ENCODE assay signal across 11 mouse cellular contexts in genomic region chr7:28570982-28571682, GRCm38 (mm10). TPM values are rescaled to one million over a fixed set of nuclear protein-coding genes. Genes with fewer than 3 reads are reported as not detected.
DNase-seq lines count a peak whose midpoint lies in the region; ATAC-seq lines count a peak whose summit lies in the region.
"Had no signal": no experiment of that assay in that cellular context is flagged by ENCODE, and none has a peak within 500 bp of the region (broad histone marks: within the 10 kb centered on the region; RNA-seq: fewer than 3 reads in every experiment).

No protein-coding gene starts in this region.

- 51% methylated on average over 5 of the region's 5 CpGs for WGBS in hindbrain, embryonic 15.5 days
- WGBS in lung, embryonic 15.5 days, result 18% methylated on average over 5 of the region's 5 CpGs

- H3K4me3 ChIP-seq in hindbrain, embryonic 15.5 days, result no peak overlapping the region
- no peak overlapping the region; the same call in 1 of the 2 replicates for H3K4me3 ChIP-seq in lung, embryonic 15.5 days
- H3K4me3 ChIP-seq: erythroblast, embryonic 14.5 days; midbrain, embryonic 12.5 days had no signal

- DNase-seq in kidney, adult 18-20 months, result peak; percentile 54
- DNase-seq in kidney, adult 11 months, result no peak
- peak; percentile 39 for DNase-seq in adipocyte (ENCODE audit: low spot score)
- DNase-seq in urinary bladder, postnatal 25 days (ENCODE audit: low spot score), result no peak
- DNase-seq in cerebellum, adult 9-10 months, result no peak
- no peak for DNase-seq in left cerebral cortex, adult 8-10 months (ENCODE audit: low spot score in 2 of 2)

- H3K27me3 ChIP-seq in hindbrain, embryonic 15.5 days, result no peaks in the 10 kb centered on the region
- H3K27me3 ChIP-seq in lung, embryonic 15.5 days, result no peaks in the 10 kb centered on the region
- H3K27me3 ChIP-seq: midbrain, embryonic 12.5 days; Patski had no signal

- H3K9ac ChIP-seq in hindbrain, embryonic 15.5 days, result no peak overlapping the region
- H3K9ac ChIP-seq in lung, embryonic 15.5 days, result peak overlapping the region; percentile 9
- H3K9ac ChIP-seq: midbrain, embryonic 12.5 days had no signal

- ATAC-seq in hindbrain, embryonic 15.5 days (ENCODE audit: low FRiP score, low read depth), result no peak
- peak; percentile 43 for ATAC-seq in lung, embryonic 15.5 days (ENCODE audit: borderline replicate concordance, extremely low read depth, low FRiP score, low TSS enrichment)
- ATAC-seq: Patski had no signal

- no peak overlapping the region for H3K4me2 ChIP-seq in hindbrain, embryonic 15.5 days
- H3K4me2 ChIP-seq in lung, embryonic 15.5 days, result peak overlapping the region; percentile 43
- H3K4me2 ChIP-seq: midbrain, embryonic 12.5 days had no signal

- peaks cover 15% of the 10 kb centered on the region for H3K36me3 ChIP-seq in hindbrain, embryonic 15.5 days
- peaks cover 19% of the 10 kb centered on the region for H3K36me3 ChIP-seq in lung, embryonic 15.5 days

- peak overlapping the region; percentile 20; the same call in 1 of the 2 replicates for H3K27ac ChIP-seq in hindbrain, embryonic 15.5 days (replicated peaks)
- peak overlapping the region; percentile 92 for H3K27ac ChIP-seq in lung, embryonic 15.5 days
- H3K27ac ChIP-seq: midbrain, embryonic 12.5 days had no signal

- H3K9me3 ChIP-seq in hindbrain, embryonic 15.5 days, result no peaks in the 10 kb centered on the region
- H3K9me3 ChIP-seq in lung, embryonic 15.5 days, result no peaks in the 10 kb centered on the region
- H3K9me3 ChIP-seq: midbrain, embryonic 12.5 days had no signal

- H3K4me1 ChIP-seq in hindbrain, embryonic 15.5 days (replicated peaks), result peaks cover 11% of the 10 kb centered on the region
- peaks cover 68% of the 10 kb centered on the region for H3K4me1 ChIP-seq in lung, embryonic 15.5 days

RNA-seq across cellular contexts. Expression of gene Nccrp1, which starts 24.1 kb away (rescaled TPM):
- polyA plus RNA-seq in hindbrain, embryonic 15.5 days (2015; fragmentation: Nextera tagmentation; extraction: Ambion mirVana), result 0.19 TPM in 1 of 2 replicates, not detected in the other
- polyA plus RNA-seq in lung, embryonic 15.5 days (2015; fragmentation: Nextera tagmentation; extraction: Ambion mirVana), result not detected in 2 replicates
- under 1 TPM in 3 of 4 experiments, not detected in 1; 0.23 to 0.49 (median 0.39) TPM for total RNA-seq in left cerebral cortex, adult 8-10 months (2022)
- polyA plus RNA-seq: midbrain, embryonic 12.5 days; Patski had no signal

RNA-seq across cellular contexts. Expression of gene Samd4b, which starts 26.8 kb away (rescaled TPM):
- 23.3 and 28.1 TPM in 2 replicates for polyA plus RNA-seq in hindbrain, embryonic 15.5 days (2015; fragmentation: Nextera tagmentation; extraction: Ambion mirVana)
- polyA plus RNA-seq in lung, embryonic 15.5 days (2015; fragmentation: Nextera tagmentation; extraction: Ambion mirVana), result 21.3 and 21.6 TPM in 2 replicates
- 10 to 100 TPM; 58.2 to 70.1 (median 61.7) TPM for total RNA-seq in left cerebral cortex, adult 8-10 months (2022)

RNA-seq across cellular contexts. Expression of gene Pak4, which starts 26.9 kb away (rescaled TPM):
- 20.2 TPM in 2 replicates for polyA plus RNA-seq in hindbrain, embryonic 15.5 days (2015; fragmentation: Nextera tagmentation; extraction: Ambion mirVana)
- polyA plus RNA-seq in lung, embryonic 15.5 days (2015; fragmentation: Nextera tagmentation; extraction: Ambion mirVana), result 55.4 and 60.8 TPM in 2 replicates
- 1 to 10 TPM; 8.4 to 9.0 (median 8.5) TPM for total RNA-seq in left cerebral cortex, adult 8-10 months (2022)

RNA-seq across cellular contexts. Expression of gene Sycn, which starts 30.4 kb away (rescaled TPM):
- polyA plus RNA-seq in hindbrain, embryonic 15.5 days (2015; fragmentation: Nextera tagmentation; extraction: Ambion mirVana), result not detected in 2 replicates
- 0.53 TPM in 1 of 2 replicates, not detected in the other for polyA plus RNA-seq in lung, embryonic 15.5 days (2015; fragmentation: Nextera tagmentation; extraction: Ambion mirVana)
- total RNA-seq in left cerebral cortex, adult 8-10 months (2022), result not detected
- polyA plus RNA-seq: erythroblast, embryonic 14.5 days; midbrain, embryonic 12.5 days; Patski had no signal

RNA-seq across cellular contexts. Expression of gene Ifnl3, which starts 48.5 kb away (rescaled TPM):
- not detected in 2 replicates for polyA plus RNA-seq in hindbrain, embryonic 15.5 days (2015; fragmentation: Nextera tagmentation; extraction: Ambion mirVana)
- not detected in 2 replicates for polyA plus RNA-seq in lung, embryonic 15.5 days (2015; fragmentation: Nextera tagmentation; extraction: Ambion mirVana)
- not detected for total RNA-seq in left cerebral cortex, adult 8-10 months (2022)
- polyA plus RNA-seq: erythroblast, embryonic 14.5 days; midbrain, embryonic 12.5 days; Patski had no signal

Comparison
In these comparisons a context has a peak if more than half of its experiments do, and no peak if none do; other contexts are left out.
1. DNase-seq: peak in kidney, adult 18-20 months (single experiment) and adipocyte (single experiment); none in kidney, adult 11 months (single experiment), urinary bladder, postnatal 25 days (single experiment), cerebellum, adult 9-10 months (single experiment) and left cerebral cortex, adult 8-10 months (0 of 2).